Mouse (Mus musculus) spleen, adult 2 months (tissue): Measurements from ENCODE around the gene Skp1a.

Source experiments
- CTCF ChIP-seq: fragments of 200-500 bp; IDR thresholded peaks from 2 replicates; pipeline ENCODE4 v1.5.1; 2011; ENCODE audit warnings: mild to moderate bottlenecking, inconsistent platforms; ENCODE audit not compliant: insufficient read depth, insufficient read length, insufficient replicate concordance; ENCODE audit errors: extremely low read depth
- POLR2A ChIP-seq: fragments of 200-500 bp; IDR thresholded peaks from 2 replicates; pipeline ENCODE4 v1.6.1; 2011; ENCODE audit warnings: low read depth, low read length, inconsistent platforms

DNA sequence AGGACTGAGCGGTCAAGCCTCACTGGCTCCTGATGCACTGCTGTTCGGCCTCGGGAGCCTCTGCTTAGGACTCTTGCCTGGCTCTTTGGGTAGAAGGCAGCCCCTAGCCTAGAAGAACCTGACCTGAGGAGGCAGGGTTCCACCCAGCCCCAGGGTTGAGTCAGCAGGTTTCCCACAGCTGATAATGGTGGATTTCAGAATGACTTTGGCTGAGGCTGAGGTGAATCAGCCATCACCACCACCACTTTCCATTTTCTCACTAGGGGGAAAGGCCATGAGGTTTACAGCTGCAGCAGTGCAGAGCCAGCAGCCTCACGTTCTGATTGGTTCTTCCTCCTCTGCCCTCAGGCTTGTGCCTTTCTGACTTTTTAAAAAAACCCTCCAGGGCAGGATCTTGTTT lies 29.1 kb downstream of the Skp1a start:
- no peak for TF ChIP-seq POLR2A
- TF ChIP-seq CTCF, result no peak
